Mouse (Mus musculus) midbrain, embryonic 16.5 days (tissue): Measurements from ENCODE around the gene 1700034I23Rik. TPM values are rescaled to one million over a fixed set of nuclear protein-coding genes. Genes with fewer than 3 reads are reported as not detected.
"Not testable (repeated sequence)": the region's sequence is repeated elsewhere in the genome, so short reads cannot be mapped to it uniquely, and the experiment has no call there.

Source experiments
- ATAC-seq: fragments of 200-750 bp; cut with Nextera tagmentation; 2 replicates; pipeline ENCODE4 v1.8.0; 2017; ENCODE audit warnings: moderate TSS enrichment
- H3K27ac ChIP-seq: fragments of 300-500 bp; sonication (generic); 2 replicates; pipeline ENCODE4 v1.5.1; 2014; ENCODE audit warnings: mild to moderate bottlenecking, low read length, mixed read lengths
- H3K27me3 ChIP-seq: fragments of 300-500 bp; sonication (generic); 2 replicates; pipeline ENCODE4 v1.6.1; 2014; ENCODE audit warnings: low read depth, low read length, mixed read lengths; ENCODE audit not compliant: control insufficient read depth, insufficient read depth
- H3K36me3 ChIP-seq: fragments of 300-500 bp; sonication (generic); 2 replicates; pipeline ENCODE4 v1.6.1; 2014; ENCODE audit warnings: mild to moderate bottlenecking, low read length, moderate library complexity, mixed read lengths; ENCODE audit not compliant: control insufficient read depth, insufficient read depth
- H3K4me1 ChIP-seq: fragments of 300-500 bp; sonication (generic); 2 replicates; pipeline ENCODE4 v1.6.1; 2014; ENCODE audit warnings: mild to moderate bottlenecking, low read length, mixed read lengths; ENCODE audit not compliant: control insufficient read depth, insufficient read depth
- H3K4me2 ChIP-seq: fragments of 300-500 bp; sonication (generic); 2 replicates; pipeline ENCODE4 v1.6.1; 2014; ENCODE audit warnings: mild to moderate bottlenecking, low read length, mixed read lengths
- H3K4me3 ChIP-seq: fragments of 300-500 bp; sonication (generic); 2 replicates; pipeline ENCODE4 v1.5.1; 2014; ENCODE audit warnings: low read depth, mild to moderate bottlenecking, low read length, moderate library complexity, mixed read lengths
- H3K9ac ChIP-seq: fragments of 300-500 bp; sonication (generic); 2 replicates; pipeline ENCODE4 v1.6.1; 2014; ENCODE audit warnings: low read depth, low read length, mixed read lengths
- H3K9me3 ChIP-seq: fragments of 300-500 bp; sonication (generic); replicated peaks from 2 replicates; pipeline ENCODE4 v1.6.1; 2014; ENCODE audit warnings: mild to moderate bottlenecking, low read length, mixed read lengths; ENCODE audit not compliant: control insufficient read depth, poor library complexity, severe bottlenecking
- WGBS: fragments of 180-500 bp; shearing (Covaris S2); extraction: QIAGEN DNeasy Blood & Tissue Kit; methylation state at CpG from one replicate; pipeline ENCODE4 v1.1.7; 2014; 5-methylcytosine and 5-hydroxymethylcytosine counted together
- polyA plus RNA-seq: library from polyadenylated mRNA; unstranded; fragments of >200 nt; fragmentation: Nextera tagmentation; extraction: Ambion mirVana; gene quantifications from 2 replicates; pipeline ENCODE4 v1.2.1, GENCODE M21; 2015

Gene 1700034I23Rik
- polyA plus RNA-seq, 1 experiment from 2014 or later, result 0.62 TPM

GRCm38 (mm10) chr3:40894336-40894735 is 8.0 kb downstream of the 1700034I23Rik start:
- peak overlapping the region; percentile 80 for H3K9ac ChIP-seq
- H3K27ac ChIP-seq, result peak overlapping the region; percentile 77
- ATAC-seq, H3K9me3 ChIP-seq, H3K36me3 ChIP-seq, H3K27me3 ChIP-seq: not testable (repeated sequence)
- H3K4me3 ChIP-seq, result peak overlapping the region; percentile 60
- H3K4me1 ChIP-seq, result peaks cover 10% of the 10 kb centered on the region
- under 1% methylated on average over 19 of the region's 24 CpGs for WGBS
- H3K4me2 ChIP-seq, result peak overlapping the region; percentile 62

GRCm38 (mm10) chr3:40893816-40894258 is 8.5 kb downstream of the 1700034I23Rik start:
- H3K27ac ChIP-seq, result peak overlapping the region; percentile 76
- peak overlapping the region; percentile 67 for H3K9ac ChIP-seq
- H3K9me3 ChIP-seq, H3K27me3 ChIP-seq, H3K36me3 ChIP-seq: not testable (repeated sequence)
- H3K4me3 ChIP-seq, result peak overlapping the region; percentile 60
- H3K4me2 ChIP-seq, result peak overlapping the region; percentile 59
- peaks cover 10% of the 10 kb centered on the region for H3K4me1 ChIP-seq
- ATAC-seq, result peak; percentile 99
- 0% methylated on average over 33 of the region's 38 CpGs for WGBS

- H3K9me3 ChIP-seq, H3K4me2 ChIP-seq, H3K27ac ChIP-seq, H3K4me1 ChIP-seq, H3K4me3 ChIP-seq, ATAC-seq, H3K27me3 ChIP-seq, H3K36me3 ChIP-seq, H3K9ac ChIP-seq: not testable (repeated sequence)
- 81% methylated on average over 3 of the region's 3 CpGs for WGBS
Observed at GRCm38 (mm10) chr3:40853123-40853738, 49.1 kb downstream of the 1700034I23Rik start.

Other genes starting within 250 kb of the 1700034I23Rik start
- 0.28 and 0.29 TPM in 2 replicates for gene Slc25a31, start 193.7 kb downstream of the 1700034I23Rik start, polyA plus RNA-seq
- gene Hspa4l, start 158.0 kb downstream of the 1700034I23Rik start, polyA plus RNA-seq, result 51.8 and 55.0 TPM in 2 replicates
- gene Plk4, start 102.5 kb downstream of the 1700034I23Rik start, polyA plus RNA-seq, result 12.1 and 12.8 TPM in 2 replicates
- 11.0 and 12.0 TPM in 2 replicates for gene Mfsd8, start 55.7 kb downstream of the 1700034I23Rik start, polyA plus RNA-seq
- gene Abhd18, start 55.6 kb downstream of the 1700034I23Rik start, polyA plus RNA-seq, result 15.9 and 17.5 TPM in 2 replicates
- 4.1 and 5.2 TPM in 2 replicates for gene Larp1b, start 47.3 kb upstream of the 1700034I23Rik start, polyA plus RNA-seq
- gene Pgrmc2, start 180.5 kb upstream of the 1700034I23Rik start, polyA plus RNA-seq, result 25.8 and 27.3 TPM in 2 replicates